ENCODE assay signal across 13 mouse cellular contexts in the genomic region with DNA sequence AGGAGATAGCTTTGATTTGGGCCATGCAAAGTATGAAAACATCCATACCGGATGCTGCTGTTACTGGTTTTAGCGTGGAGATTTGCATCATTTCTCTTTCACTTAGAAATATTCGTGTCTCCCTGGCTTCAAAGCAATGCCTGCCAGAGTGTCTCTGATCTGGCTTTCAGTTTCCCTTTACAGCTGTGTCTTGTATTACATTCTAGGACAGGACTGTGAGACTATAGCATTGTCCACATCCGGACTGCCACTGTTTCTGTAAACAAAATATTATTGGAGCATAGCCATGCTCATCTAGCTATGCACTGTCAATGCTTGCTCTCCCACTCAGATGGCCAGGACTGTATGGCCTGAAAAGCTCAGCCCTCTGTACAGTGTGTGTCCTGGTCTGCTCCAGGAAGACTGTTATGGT.
A peak's percentile ranks its signal among the peaks of the same experiment; 100 is the strongest.
DNase-seq lines count a peak whose midpoint lies in the region; ATAC-seq lines count a peak whose summit lies in the region.
"Had no signal": no experiment of that assay in that cellular context is flagged by ENCODE, and none has a peak within 500 bp of the region (broad histone marks: within the 10 kb centered on the region; RNA-seq: fewer than 3 reads in every experiment).

No protein-coding gene starts in this region.

- no peaks in the 10 kb centered on the region for H3K4me1 ChIP-seq in hindbrain, embryonic 14.5 days (replicated peaks; ENCODE audit: control insufficient read depth, insufficient read depth, low read length)
- no peaks in the 10 kb centered on the region; the same call in 1 of the 2 replicates for H3K4me1 ChIP-seq in hindbrain, embryonic 16.5 days (ENCODE audit: control insufficient read depth, insufficient read depth, low read depth, low read length)
- H3K4me1 ChIP-seq in neural tube, embryonic 13.5 days (replicated peaks): peaks cover 47% of the 10 kb centered on the region

- no peak for ATAC-seq in hindbrain, embryonic 14.5 days (ENCODE audit: low FRiP score)
- no peak for ATAC-seq in hindbrain, embryonic 16.5 days
- peak; percentile 14; the same call in 1 of the 2 replicates for ATAC-seq in neural tube, embryonic 13.5 days (ENCODE audit: low read depth)
- peak; percentile 87 for ATAC-seq in inflammation-experienced regulatory T-cells, adult 6 months

- no peaks in the 10 kb centered on the region for H3K36me3 ChIP-seq in hindbrain, embryonic 14.5 days (replicated peaks; ENCODE audit: control insufficient read depth, insufficient read depth)
- H3K36me3 ChIP-seq in hindbrain, embryonic 16.5 days (ENCODE audit: control insufficient read depth, insufficient read depth, low read length): no peaks in the 10 kb centered on the region
- no peaks in the 10 kb centered on the region for H3K36me3 ChIP-seq in neural tube, embryonic 13.5 days
- H3K36me3 ChIP-seq in splenic B cell, adult 2 months (ENCODE audit: control insufficient read depth, insufficient read depth, low read length, poor library complexity, severe bottlenecking): no peaks in the 10 kb centered on the region
- H3K36me3 ChIP-seq: G1E had no signal

- H3K27ac ChIP-seq in hindbrain, embryonic 14.5 days: 0 out of 2 replicates have a peak overlapping the region, but pooled peaks have one; percentile 11
- H3K27ac ChIP-seq in hindbrain, embryonic 16.5 days (ENCODE audit: low read depth, low read length): no peak overlapping the region
- H3K27ac ChIP-seq in neural tube, embryonic 13.5 days (replicated peaks): peak overlapping the region; percentile 25

- H3K9me3 ChIP-seq in hindbrain, embryonic 14.5 days (ENCODE audit: control insufficient read depth, low read length): no peaks in the 10 kb centered on the region
- no peaks in the 10 kb centered on the region for H3K9me3 ChIP-seq in hindbrain, embryonic 16.5 days (ENCODE audit: control insufficient read depth, low read length)
- no peaks in the 10 kb centered on the region for H3K9me3 ChIP-seq in neural tube, embryonic 13.5 days
- H3K9me3 ChIP-seq: G1E had no signal

- 84% methylated on average over 4 of the region's 4 CpGs for WGBS in hindbrain, embryonic 14.5 days
- 78% methylated on average over 4 of the region's 4 CpGs for WGBS in hindbrain, embryonic 16.5 days
- WGBS in neural tube, embryonic 13.5 days: 74% methylated on average over 4 of the region's 4 CpGs

- H3K27me3 ChIP-seq in hindbrain, embryonic 14.5 days (ENCODE audit: control insufficient read depth, insufficient read depth, low read length): no peaks in the 10 kb centered on the region
- H3K27me3 ChIP-seq in hindbrain, embryonic 16.5 days (replicated peaks; ENCODE audit: control insufficient read depth, insufficient read depth, low read length): no peaks in the 10 kb centered on the region
- H3K27me3 ChIP-seq in neural tube, embryonic 13.5 days: no peaks in the 10 kb centered on the region
- no peaks in the 10 kb centered on the region for H3K27me3 ChIP-seq in splenic B cell, adult 2 months (ENCODE audit: control insufficient read depth, insufficient read depth, low read length, poor library complexity, severe bottlenecking)

- no peak overlapping the region for H3K4me2 ChIP-seq in hindbrain, embryonic 14.5 days (replicated peaks)
- H3K4me2 ChIP-seq in hindbrain, embryonic 16.5 days (ENCODE audit: low read length): no peak overlapping the region
- H3K4me2 ChIP-seq in neural tube, embryonic 13.5 days: no peak overlapping the region
- H3K4me2 ChIP-seq: heart, embryonic 11.5 days had no signal

- no peak overlapping the region for H3K4me3 ChIP-seq in hindbrain, embryonic 14.5 days (replicated peaks; ENCODE audit: low read length)
- no peak overlapping the region for H3K4me3 ChIP-seq in hindbrain, embryonic 16.5 days (ENCODE audit: low read length)
- H3K4me3 ChIP-seq in neural tube, embryonic 13.5 days: no peak overlapping the region

- no peak overlapping the region for H3K9ac ChIP-seq in hindbrain, embryonic 14.5 days
- no peak overlapping the region for H3K9ac ChIP-seq in hindbrain, embryonic 16.5 days (ENCODE audit: low read depth, low read length)
- H3K9ac ChIP-seq in neural tube, embryonic 13.5 days: no peak overlapping the region

- no peak for DNase-seq in hindbrain, embryonic 14.5 days (ENCODE audit: low spot score)
- no peak for DNase-seq in neural tube, embryonic 10.5 days (ENCODE audit: extremely low spot score, low spot score)
- peak; percentile 61 for DNase-seq in splenic B cell, adult 2 months (ENCODE audit: low read depth, low spot score)
- DNase-seq in gastrocnemius, postnatal 4 days (ENCODE audit: low spot score in 2 of 2): no peak
- DNase-seq in left cerebral cortex, adult 11 months (ENCODE audit: low spot score): no peak
- DNase-seq: adrenal gland, adult 8-10 months; cerebellum, adult 9-10 months; thymus, postnatal 4 days had no signal

Comparison
In these comparisons a context has a peak if more than half of its experiments do, and no peak if none do; other contexts are left out.
1. ATAC-seq: peak in neural tube, embryonic 13.5 days (single experiment) and inflammation-experienced regulatory T-cells, adult 6 months (single experiment); none in hindbrain, embryonic 14.5 days (single experiment) and hindbrain, embryonic 16.5 days (single experiment).